Mouse (Mus musculus) T-cell, adult 66 days (primary cell): ENCODE results near the gene Ankrd9. TPM values are rescaled to one million over a fixed set of nuclear protein-coding genes. Genes with fewer than 3 reads are reported as not detected.

Experiments
- total RNA-seq, 2 experiments: library from RNA; stranded (reverse); gene quantifications; 3 replicates in 1 of 2; 4 replicates in 1 of 2; pipeline ENCODE4 v1.2.4; 2023

Ankrd9 gene
- 1 to 10 TPM; 5.1 to 6.9 TPM for total RNA-seq

DNA sequence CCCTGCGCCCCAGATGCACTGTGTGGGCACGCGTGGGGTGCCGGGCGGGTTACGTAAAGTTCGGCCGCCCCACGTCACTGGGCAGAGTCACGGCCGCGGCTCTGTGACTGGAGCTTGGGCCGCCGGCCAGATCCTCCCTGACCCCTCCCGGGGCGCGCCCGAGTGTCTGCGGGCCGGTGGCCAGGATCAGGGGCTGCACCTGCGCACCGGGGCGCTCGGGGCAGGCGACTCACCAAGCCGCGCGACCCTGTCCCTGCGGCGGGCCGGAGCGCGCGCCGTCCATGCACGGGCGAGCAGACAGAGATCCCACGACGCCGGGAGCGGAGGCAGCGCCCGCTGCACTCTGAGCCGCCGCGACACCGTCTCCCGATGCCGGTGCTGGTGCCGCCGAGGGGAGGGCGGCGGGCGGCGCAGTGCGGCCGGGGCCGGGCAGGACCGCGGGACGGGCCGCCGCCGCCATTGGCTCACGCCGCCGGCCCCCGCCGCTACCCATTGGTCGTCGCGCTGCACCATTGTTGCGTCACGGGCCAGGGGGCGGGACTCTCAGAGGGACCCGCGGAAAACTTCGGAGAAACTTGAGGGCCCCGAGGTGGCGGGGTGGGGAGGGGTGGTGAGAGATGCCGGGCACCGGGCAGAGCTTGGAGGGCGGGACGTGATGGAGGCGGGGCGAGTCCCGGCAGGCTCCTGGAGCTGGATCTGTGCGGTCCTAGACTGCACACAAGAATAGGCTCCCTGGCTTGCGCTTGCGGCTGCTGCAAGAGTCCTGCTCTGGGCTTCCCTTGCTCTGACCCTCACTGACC is at the start of gene Ankrd9:
Ankrd9 (minus strand) TSS at position 434 of the 800 bp plus-strand sequence.

Other genes starting within 250 kb of the Ankrd9 start
- 10 to 100 TPM; 61.0 to 77.3 TPM for gene Wdr20, start 241.1 kb downstream of the Ankrd9 start, total RNA-seq
- gene Mok, start 138.1 kb downstream of the Ankrd9 start, total RNA-seq: not detected
- gene Zfp839, start 128.8 kb downstream of the Ankrd9 start, total RNA-seq: 1 to 10 TPM; 2.0 to 3.1 TPM
- gene Cinp, start 89.9 kb downstream of the Ankrd9 start, total RNA-seq: 10 to 100 TPM; 29.9 to 33.0 TPM
- 1 to 10 TPM; 7.5 to 9.2 TPM for gene Tecpr2, start 89.8 kb downstream of the Ankrd9 start, total RNA-seq
- gene Rcor1, start 60.3 kb upstream of the Ankrd9 start, total RNA-seq: 10 to 100 TPM; 50.6 to 51.8 TPM
- 10 to 100 TPM; 41.5 to 54.0 TPM for gene Traf3, start 187.3 kb upstream of the Ankrd9 start, total RNA-seq
- not detected for gene 4930595D18Rik, start 205.5 kb upstream of the Ankrd9 start, total RNA-seq